Mouse (Mus musculus): ENCODE data around the gene Exoc6. TPM values are rescaled to one million over a fixed set of nuclear protein-coding genes. Genes with fewer than 3 reads are reported as not detected.

Exoc6 gene
- 12.8 and 13.7 TPM in 2 replicates for polyA plus RNA-seq (2014; fragmentation: Nextera tagmentation; extraction: Ambion mirVana)

- Histone ChIP-seq H3K9ac (replicated peaks; ENCODE audit: low read depth, low read length) (peak within 1 kb of the TSS; percentile 61), H3K4me1 (ENCODE audit: control insufficient read depth, insufficient read depth, low read length) (0 out of 2 replicates have a peak, but pooled peaks cover 3% of the 10 kb centered on the region), H3K4me2 (replicated peaks; ENCODE audit: low read depth, low read length) (peak within 1 kb of the TSS; percentile 90), H3K27ac (ENCODE audit: low read length) (peak within 1 kb of the TSS; percentile 58; the same call in 1 of the 2 replicates), H3K9me3 (ENCODE audit: control insufficient read depth, low read depth, low read length) (no peaks in the 10 kb centered on the region), H3K4me3 (ENCODE audit: low read depth, low read length) (peak within 1 kb of the TSS; percentile 77), H3K36me3 (ENCODE audit: control insufficient read depth, insufficient read depth, low read length) (no peaks in the 10 kb centered on the region), H3K27me3 (ENCODE audit: control insufficient read depth, insufficient read depth, low read length) (no peaks in the 10 kb centered on the region)
- ATAC-seq (ENCODE audit: insufficient number of reproducible peaks, insufficient read depth, low FRiP score, low read depth), result peak; percentile 85
- under 1% methylated on average over 81 of the region's 89 CpGs for WGBS
These were observed at the start of gene Exoc6 for GRCm38 (mm10) chr19:37550101-37551039. Gene Exoc6 (plus strand): TSS chr19:37550418.

GRCm38 (mm10) chr19:37502996-37503395, 47.2 kb upstream of the Exoc6 start:
- no peaks in the 10 kb centered on the region for H3K27me3 ChIP-seq (ENCODE audit: control insufficient read depth, insufficient read depth, low read length)
- H3K9me3 ChIP-seq (ENCODE audit: control insufficient read depth, low read depth, low read length), result no peaks in the 10 kb centered on the region
- H3K36me3 ChIP-seq (ENCODE audit: control insufficient read depth, insufficient read depth, low read length), result no peaks in the 10 kb centered on the region
- no peak overlapping the region for H3K27ac ChIP-seq (ENCODE audit: low read length)
- no peak overlapping the region for H3K9ac ChIP-seq (replicated peaks; ENCODE audit: low read depth, low read length)
- WGBS, result 81% methylated on average over 8 of the region's 8 CpGs
- no peaks in the 10 kb centered on the region for H3K4me1 ChIP-seq (ENCODE audit: control insufficient read depth, insufficient read depth, low read length)
- no peak for ATAC-seq (ENCODE audit: insufficient number of reproducible peaks, insufficient read depth, low FRiP score, low read depth)
- no peak overlapping the region for H3K4me3 ChIP-seq (ENCODE audit: low read depth, low read length)
- no peak overlapping the region for H3K4me2 ChIP-seq (replicated peaks; ENCODE audit: low read depth, low read length)

- H3K36me3 ChIP-seq (ENCODE audit: control insufficient read depth, insufficient read depth, low read length), result no peaks in the 10 kb centered on the region
- no peaks in the 10 kb centered on the region for H3K4me1 ChIP-seq (ENCODE audit: control insufficient read depth, insufficient read depth, low read length)
- no peak for ATAC-seq (ENCODE audit: insufficient number of reproducible peaks, insufficient read depth, low FRiP score, low read depth)
- no peaks in the 10 kb centered on the region for H3K9me3 ChIP-seq (ENCODE audit: control insufficient read depth, low read depth, low read length)
- no peak overlapping the region for H3K9ac ChIP-seq (replicated peaks; ENCODE audit: low read depth, low read length)
- no peak overlapping the region for H3K4me3 ChIP-seq (ENCODE audit: low read depth, low read length)
- H3K27me3 ChIP-seq (ENCODE audit: control insufficient read depth, insufficient read depth, low read length), result no peaks in the 10 kb centered on the region
- WGBS, result 54% methylated on average over 7 of the region's 7 CpGs
- no peak overlapping the region for H3K27ac ChIP-seq (ENCODE audit: low read length)
- no peak overlapping the region for H3K4me2 ChIP-seq (replicated peaks; ENCODE audit: low read depth, low read length)
These were observed 44.2 kb upstream of the Exoc6 start for GRCm38 (mm10) chr19:37506066-37506465.

- Histone ChIP-seq H3K27ac (ENCODE audit: low read length) (no peak overlapping the region), H3K36me3 (ENCODE audit: control insufficient read depth, insufficient read depth, low read length) (no peaks in the 10 kb centered on the region), H3K27me3 (ENCODE audit: control insufficient read depth, insufficient read depth, low read length) (no peaks in the 10 kb centered on the region), H3K9me3 (ENCODE audit: control insufficient read depth, low read depth, low read length) (no peaks in the 10 kb centered on the region), H3K4me1 (ENCODE audit: control insufficient read depth, insufficient read depth, low read length) (no peaks in the 10 kb centered on the region), H3K4me3 (ENCODE audit: low read depth, low read length) (no peak overlapping the region), H3K9ac (replicated peaks; ENCODE audit: low read depth, low read length) (no peak overlapping the region), H3K4me2 (replicated peaks; ENCODE audit: low read depth, low read length) (no peak overlapping the region)
- WGBS, result 61% methylated on average over 5 of the region's 5 CpGs
- no peak for ATAC-seq (ENCODE audit: insufficient number of reproducible peaks, insufficient read depth, low FRiP score, low read depth)
These were observed 43.6 kb upstream of the Exoc6 start for GRCm38 (mm10) chr19:37506614-37507013.

GRCm38 (mm10) chr19:37509725-37510124, 40.5 kb upstream of the Exoc6 start:
- Histone ChIP-seq H3K4me2 (replicated peaks; ENCODE audit: low read depth, low read length) (no peak overlapping the region), H3K9me3 (ENCODE audit: control insufficient read depth, low read depth, low read length) (no peaks in the 10 kb centered on the region), H3K27ac (ENCODE audit: low read length) (no peak overlapping the region), H3K9ac (replicated peaks; ENCODE audit: low read depth, low read length) (no peak overlapping the region), H3K27me3 (ENCODE audit: control insufficient read depth, insufficient read depth, low read length) (no peaks in the 10 kb centered on the region), H3K4me1 (ENCODE audit: control insufficient read depth, insufficient read depth, low read length) (no peaks in the 10 kb centered on the region), H3K36me3 (ENCODE audit: control insufficient read depth, insufficient read depth, low read length) (no peaks in the 10 kb centered on the region), H3K4me3 (ENCODE audit: low read depth, low read length) (no peak overlapping the region)
- no peak for ATAC-seq (ENCODE audit: insufficient number of reproducible peaks, insufficient read depth, low FRiP score, low read depth)
- WGBS, result 13% methylated on average over 11 of the region's 11 CpGs

GRCm38 (mm10) chr19:37514811-37515292, 35.4 kb upstream of the Exoc6 start:
- Histone ChIP-seq H3K27me3 (ENCODE audit: control insufficient read depth, insufficient read depth, low read length) (no peaks in the 10 kb centered on the region), H3K27ac (ENCODE audit: low read length) (no peak overlapping the region), H3K36me3 (ENCODE audit: control insufficient read depth, insufficient read depth, low read length) (no peaks in the 10 kb centered on the region), H3K4me3 (ENCODE audit: low read depth, low read length) (no peak overlapping the region), H3K9ac (replicated peaks; ENCODE audit: low read depth, low read length) (no peak overlapping the region), H3K9me3 (ENCODE audit: control insufficient read depth, low read depth, low read length) (no peaks in the 10 kb centered on the region), H3K4me2 (replicated peaks; ENCODE audit: low read depth, low read length) (no peak overlapping the region), H3K4me1 (ENCODE audit: control insufficient read depth, insufficient read depth, low read length) (no peaks in the 10 kb centered on the region)
- 29% methylated on average over 7 of the region's 7 CpGs for WGBS
- no peak for ATAC-seq (ENCODE audit: insufficient number of reproducible peaks, insufficient read depth, low FRiP score, low read depth)

- Histone ChIP-seq H3K4me3 (ENCODE audit: low read depth, low read length) (no peak overlapping the region), H3K9me3 (ENCODE audit: control insufficient read depth, low read depth, low read length) (no peaks in the 10 kb centered on the region), H3K4me2 (replicated peaks; ENCODE audit: low read depth, low read length) (no peak overlapping the region), H3K36me3 (ENCODE audit: control insufficient read depth, insufficient read depth, low read length) (no peaks in the 10 kb centered on the region), H3K4me1 (ENCODE audit: control insufficient read depth, insufficient read depth, low read length) (no peaks in the 10 kb centered on the region), H3K27me3 (ENCODE audit: control insufficient read depth, insufficient read depth, low read length) (no peaks in the 10 kb centered on the region), H3K9ac (replicated peaks; ENCODE audit: low read depth, low read length) (no peak overlapping the region), H3K27ac (ENCODE audit: low read length) (no peak overlapping the region)
- 43% methylated on average over 7 of the region's 7 CpGs for WGBS
- no peak for ATAC-seq (ENCODE audit: insufficient number of reproducible peaks, insufficient read depth, low FRiP score, low read depth)
These were observed 32.8 kb upstream of the Exoc6 start for GRCm38 (mm10) chr19:37517419-37517818.

GRCm38 (mm10) chr19:37520740-37521433, 29.3 kb upstream of the Exoc6 start:
- Histone ChIP-seq H3K36me3 (ENCODE audit: control insufficient read depth, insufficient read depth, low read length) (no peaks in the 10 kb centered on the region), H3K27me3 (ENCODE audit: control insufficient read depth, insufficient read depth, low read length) (no peaks in the 10 kb centered on the region), H3K27ac (ENCODE audit: low read length) (no peak overlapping the region), H3K4me1 (ENCODE audit: control insufficient read depth, insufficient read depth, low read length) (no peaks in the 10 kb centered on the region), H3K9ac (replicated peaks; ENCODE audit: low read depth, low read length) (no peak overlapping the region), H3K9me3 (ENCODE audit: control insufficient read depth, low read depth, low read length) (no peaks in the 10 kb centered on the region), H3K4me2 (replicated peaks; ENCODE audit: low read depth, low read length) (no peak overlapping the region), H3K4me3 (ENCODE audit: low read depth, low read length) (no peak overlapping the region)
- no peak for ATAC-seq (ENCODE audit: insufficient number of reproducible peaks, insufficient read depth, low FRiP score, low read depth)
- WGBS, result 52% methylated on average over 18 of the region's 18 CpGs
